Mouse (Mus musculus) hindbrain, embryonic 16.5 days (tissue): ENCODE measurements around the gene Gimap3. TPM values are rescaled to one million over a fixed set of nuclear protein-coding genes. Genes with fewer than 3 reads are reported as not detected.
A peak's percentile ranks its signal among the peaks of the same experiment; 100 is the strongest.

ENCODE experiments used
- ATAC-seq: fragments of 200-750 bp; cut with Nextera tagmentation; 2 replicates; pipeline ENCODE4 v1.8.0; 2017; ENCODE audit warnings: moderate TSS enrichment, moderate library complexity
- H3K27ac ChIP-seq: fragments of 300-500 bp; sonication (generic); 2 replicates; pipeline ENCODE4 v1.5.1; 2014; ENCODE audit warnings: low read depth, mild to moderate bottlenecking, control low read depth, low read length, moderate library complexity
- H3K27me3 ChIP-seq: fragments of 300-500 bp; sonication (generic); replicated peaks from 2 replicates; pipeline ENCODE4 v1.6.1; 2014; ENCODE audit warnings: low read length; ENCODE audit not compliant: control insufficient read depth, insufficient read depth
- H3K36me3 ChIP-seq: fragments of 300-500 bp; sonication (generic); 2 replicates; pipeline ENCODE4 v1.6.1; 2014; ENCODE audit warnings: mild to moderate bottlenecking, low read length, moderate library complexity, mixed read lengths; ENCODE audit not compliant: control insufficient read depth, insufficient read depth
- H3K4me1 ChIP-seq: fragments of 300-500 bp; sonication (generic); 2 replicates; pipeline ENCODE4 v1.6.1; 2014; ENCODE audit warnings: low read depth, low read length; ENCODE audit not compliant: control insufficient read depth, insufficient read depth
- H3K4me2 ChIP-seq: fragments of 300-500 bp; sonication (generic); 2 replicates; pipeline ENCODE4 v1.6.1; 2014; ENCODE audit warnings: mild to moderate bottlenecking, low read length, control low read depth, moderate library complexity
- H3K4me3 ChIP-seq: fragments of 300-500 bp; sonication (generic); 2 replicates; pipeline ENCODE4 v1.5.1; 2014; ENCODE audit warnings: mild to moderate bottlenecking, low read length, control low read depth, moderate library complexity
- H3K9ac ChIP-seq: fragments of 300-500 bp; sonication (generic); 2 replicates; pipeline ENCODE4 v1.6.1; 2014; ENCODE audit warnings: low read depth, mild to moderate bottlenecking, control low read depth, low read length, moderate library complexity
- H3K9me3 ChIP-seq: fragments of 300-500 bp; sonication (generic); 2 replicates; pipeline ENCODE4 v1.6.1; 2014; ENCODE audit warnings: mild to moderate bottlenecking, low read length, moderate library complexity; ENCODE audit not compliant: control insufficient read depth
- WGBS: fragments of 180-500 bp; shearing (Covaris S2); extraction: QIAGEN DNeasy Blood & Tissue Kit; methylation state at CpG from one replicate; pipeline ENCODE4 v1.1.7; 2014; 5-methylcytosine and 5-hydroxymethylcytosine counted together
- polyA plus RNA-seq: library from polyadenylated mRNA; unstranded; fragments of >200 nt; fragmentation: Nextera tagmentation; extraction: Ambion mirVana; gene quantifications from 2 replicates; pipeline ENCODE4 v1.2.1, GENCODE M21; 2015

Gimap3 gene
- polyA plus RNA-seq, 1 experiment from 2014 or later = not detected

DNA sequence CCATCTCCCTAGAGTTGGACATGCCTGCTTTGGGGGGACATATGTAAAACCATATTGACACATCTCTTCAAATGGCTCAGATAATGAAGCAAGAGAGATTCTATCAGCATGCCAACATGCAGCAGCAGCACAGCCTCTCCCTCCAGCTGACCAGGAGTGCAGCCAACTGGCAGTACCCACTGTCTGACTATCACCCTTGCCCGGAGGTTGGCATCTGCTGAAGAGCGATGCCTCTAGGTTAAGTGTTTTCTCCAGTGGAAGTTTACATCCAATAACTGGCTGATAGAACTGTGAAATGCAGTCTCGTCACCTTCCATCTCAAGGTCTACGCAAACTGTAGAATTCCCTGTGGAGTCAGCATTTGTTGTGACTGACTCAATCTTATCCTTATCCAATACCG, 33.0 kb downstream of the Gimap3 start:
- ATAC-seq = no peak
- 93% methylated on average over 5 of the region's 5 CpGs for WGBS
- H3K9me3 ChIP-seq = no peaks in the 10 kb centered on the region
- H3K36me3 ChIP-seq = no peaks in the 10 kb centered on the region
- no peak overlapping the region for H3K9ac ChIP-seq
- H3K27me3 ChIP-seq = no peaks in the 10 kb centered on the region; the same call in 1 of the 2 replicates
- H3K4me2 ChIP-seq = no peak overlapping the region
- no peak overlapping the region for H3K27ac ChIP-seq
- H3K4me3 ChIP-seq = no peak overlapping the region
- H3K4me1 ChIP-seq = peaks cover 7% of the 10 kb centered on the region

DNA sequence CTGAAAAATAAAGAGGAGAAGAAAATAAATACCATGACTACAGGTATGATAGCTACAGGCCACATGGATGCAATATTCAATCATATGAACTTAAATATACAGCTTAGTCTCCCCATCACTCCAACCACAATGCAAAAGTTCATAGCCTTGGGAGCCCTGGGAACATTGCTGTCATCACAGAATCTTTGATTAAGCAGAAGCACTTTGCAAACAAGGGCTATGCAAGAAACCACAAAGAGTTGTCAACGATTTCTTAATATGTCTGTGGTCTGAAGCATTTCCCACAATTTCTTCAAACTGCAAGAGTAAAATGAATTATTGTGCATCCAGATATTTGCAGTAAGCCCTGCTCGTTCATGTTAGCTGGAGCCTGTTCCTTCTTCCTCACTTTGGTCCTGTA, 33.6 kb downstream of the Gimap3 start:
- H3K36me3 ChIP-seq = no peaks in the 10 kb centered on the region
- no peaks in the 10 kb centered on the region for H3K9me3 ChIP-seq
- H3K4me1 ChIP-seq = peaks cover 1% of the 10 kb centered on the region
- no peaks in the 10 kb centered on the region; the same call in 1 of the 2 replicates for H3K27me3 ChIP-seq
- no peak for ATAC-seq
- no peak overlapping the region for H3K4me2 ChIP-seq
- no peak overlapping the region for H3K27ac ChIP-seq
- no peak overlapping the region for H3K4me3 ChIP-seq
- no peak overlapping the region for H3K9ac ChIP-seq
- 79% methylated on average over 2 of the region's 2 CpGs for WGBS

DNA sequence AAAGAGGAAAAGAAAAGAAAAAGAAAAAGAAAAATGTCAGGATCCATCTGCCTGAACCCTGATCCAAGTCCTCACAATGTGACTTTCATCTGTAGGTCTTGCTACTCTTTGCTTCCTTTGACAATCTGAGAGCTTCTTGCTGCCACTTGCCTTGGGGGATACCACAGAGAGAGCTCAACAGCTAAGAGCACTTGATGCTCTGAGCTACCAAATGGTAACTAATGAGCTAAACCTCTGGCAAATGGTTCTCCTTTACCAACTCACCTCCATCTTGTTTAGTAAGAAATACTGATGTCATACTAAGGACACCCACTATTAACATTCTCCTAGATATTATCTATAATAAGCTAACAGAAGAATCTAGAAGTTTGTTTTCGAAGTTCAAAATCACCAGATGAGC, 37.0 kb downstream of the Gimap3 start:
- H3K9ac ChIP-seq = no peak overlapping the region
- H3K4me3 ChIP-seq = no peak overlapping the region
- no peak overlapping the region for H3K4me2 ChIP-seq
- no peak for ATAC-seq
- H3K4me1 ChIP-seq = no peaks in the 10 kb centered on the region
- no peaks in the 10 kb centered on the region for H3K36me3 ChIP-seq
- no peaks in the 10 kb centered on the region for H3K27me3 ChIP-seq
- no peaks in the 10 kb centered on the region for H3K9me3 ChIP-seq
- no peak overlapping the region for H3K27ac ChIP-seq
- 74% methylated on average over 1 of the region's 1 CpGs for WGBS

DNA sequence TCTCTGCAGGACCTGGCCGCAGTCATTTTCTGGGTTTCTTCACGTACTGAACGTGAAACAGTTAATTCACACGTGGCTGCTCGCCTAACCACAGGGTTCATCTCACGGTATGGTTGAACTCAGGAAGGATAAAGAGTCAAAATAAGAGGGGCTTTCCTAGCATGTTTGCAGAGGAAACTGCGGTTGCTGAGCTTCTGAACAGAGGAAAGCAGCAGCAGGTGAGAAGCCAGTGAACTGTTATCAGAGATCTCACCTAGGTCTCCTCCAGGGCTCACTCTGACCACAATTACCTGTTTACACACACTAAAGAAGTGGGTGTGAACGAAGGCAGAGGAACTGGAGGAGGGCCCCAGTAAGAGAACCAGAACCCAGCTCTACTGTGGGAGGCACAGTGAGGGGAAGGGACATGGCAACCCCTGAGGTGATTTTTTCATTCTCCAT, 37.8 kb downstream of the Gimap3 start:
- H3K4me3 ChIP-seq = no peak overlapping the region
- H3K9ac ChIP-seq = no peak overlapping the region
- H3K36me3 ChIP-seq = no peaks in the 10 kb centered on the region
- H3K4me2 ChIP-seq = no peak overlapping the region
- no peak overlapping the region for H3K27ac ChIP-seq
- no peaks in the 10 kb centered on the region for H3K4me1 ChIP-seq
- no peak for ATAC-seq
- no peaks in the 10 kb centered on the region for H3K9me3 ChIP-seq
- 60% methylated on average over 8 of the region's 8 CpGs for WGBS
- H3K27me3 ChIP-seq = no peaks in the 10 kb centered on the region

DNA sequence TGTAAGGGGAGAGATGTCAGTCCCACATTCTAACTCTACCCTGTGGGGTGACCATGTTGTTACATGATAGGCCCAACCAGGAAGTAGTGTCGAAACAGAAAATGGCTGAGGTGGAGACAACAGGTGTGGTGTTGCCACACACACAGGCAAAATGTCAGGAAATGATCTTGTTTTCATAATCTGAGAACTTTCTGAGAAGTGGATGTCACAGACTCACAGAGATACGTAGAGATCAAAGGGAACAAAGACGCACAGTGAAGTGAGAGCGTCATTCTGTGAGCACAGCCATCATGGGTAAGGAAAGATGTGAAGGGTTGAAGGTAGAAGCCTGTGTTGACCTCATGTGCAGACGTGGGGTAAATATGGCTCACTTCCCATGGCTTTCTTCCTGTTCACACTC, 42.9 kb downstream of the Gimap3 start:
- Histone ChIP-seq H3K4me2 (no peak overlapping the region), H3K9ac (no peak overlapping the region), H3K27ac (no peak overlapping the region), H3K4me3 (no peak overlapping the region), H3K9me3 (no peaks in the 10 kb centered on the region), H3K4me1 (no peaks in the 10 kb centered on the region), H3K36me3 (no peaks in the 10 kb centered on the region), H3K27me3 (no peaks in the 10 kb centered on the region)
- ATAC-seq = no peak
- WGBS = 95% methylated on average over 5 of the region's 5 CpGs

DNA sequence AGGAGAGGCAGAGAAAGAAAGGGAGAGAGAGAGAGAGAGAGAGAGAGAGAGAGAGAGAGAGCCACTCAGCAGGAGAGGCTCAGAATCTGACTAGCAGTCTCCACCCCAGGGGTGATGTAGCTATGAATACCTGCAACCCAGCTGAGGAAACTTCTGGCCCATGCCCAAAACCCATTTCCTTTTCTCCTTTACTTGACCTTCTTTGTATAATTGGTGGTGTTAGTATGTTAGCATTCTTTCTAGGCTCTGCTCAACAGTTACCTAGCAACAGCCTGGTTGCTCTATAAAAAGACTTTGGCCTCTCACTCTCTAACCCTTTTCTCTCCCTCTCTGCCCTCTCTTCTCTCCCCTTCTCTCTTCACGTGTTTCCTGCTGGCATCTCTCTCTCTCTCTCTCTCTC, 45.2 kb downstream of the Gimap3 start:
- peak; percentile 58 for ATAC-seq
- Histone ChIP-seq H3K4me2 (no peak overlapping the region), H3K4me1 (no peaks in the 10 kb centered on the region), H3K4me3 (no peak overlapping the region), H3K9ac (no peak overlapping the region), H3K27me3 (no peaks in the 10 kb centered on the region), H3K36me3 (no peaks in the 10 kb centered on the region), H3K27ac (no peak overlapping the region), H3K9me3 (no peaks in the 10 kb centered on the region)
- WGBS = 0% methylated on average over 1 of the region's 1 CpGs

DNA sequence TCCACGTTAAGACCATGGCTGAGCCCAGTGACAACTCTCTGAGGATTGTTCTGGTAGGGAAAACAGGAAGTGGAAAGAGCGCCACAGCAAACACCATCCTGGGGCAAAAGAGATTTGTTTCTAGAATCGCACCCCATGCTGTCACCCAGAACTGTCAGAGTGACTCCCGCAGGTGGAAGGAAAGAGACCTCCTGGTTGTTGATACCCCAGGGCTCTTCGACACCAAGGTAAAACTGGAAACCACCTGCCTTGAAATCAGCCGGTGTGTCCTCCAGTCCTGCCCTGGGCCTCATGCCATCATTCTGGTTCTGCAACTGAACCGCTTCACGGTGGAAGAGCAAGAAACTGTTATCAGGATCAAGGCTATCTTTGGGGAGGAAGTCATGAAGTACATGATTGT, 47.2 kb downstream of the Gimap3 start:
- Histone ChIP-seq H3K4me1 (no peaks in the 10 kb centered on the region), H3K27me3 (no peaks in the 10 kb centered on the region), H3K4me2 (no peak overlapping the region), H3K9ac (no peak overlapping the region), H3K27ac (no peak overlapping the region), H3K9me3 (no peaks in the 10 kb centered on the region), H3K36me3 (no peaks in the 10 kb centered on the region), H3K4me3 (no peak overlapping the region)
- no peak for ATAC-seq
- 86% methylated on average over 8 of the region's 8 CpGs for WGBS

DNA sequence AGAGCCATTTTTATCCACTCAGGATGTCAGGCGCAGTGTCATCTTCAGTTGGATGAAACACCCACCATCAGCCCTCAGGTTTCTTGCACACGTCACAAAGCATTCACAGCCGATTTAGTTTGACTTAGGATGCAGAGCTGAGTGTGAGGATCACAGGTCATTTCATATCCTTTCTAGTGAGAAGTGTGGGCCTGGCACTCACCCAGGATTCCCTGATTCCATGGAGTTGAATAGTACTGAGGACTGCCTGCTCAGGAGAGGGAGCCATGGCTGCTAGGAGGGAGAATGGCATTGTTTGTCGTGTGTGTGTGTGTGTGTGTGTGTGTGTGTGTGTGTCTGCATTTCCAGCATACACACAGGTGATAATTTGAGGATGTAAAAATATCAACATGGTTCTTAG, 50.3 kb downstream of the Gimap3 start:
- Histone ChIP-seq H3K27ac (no peak overlapping the region), H3K36me3 (no peaks in the 10 kb centered on the region), H3K4me2 (no peak overlapping the region), H3K27me3 (no peaks in the 10 kb centered on the region), H3K9ac (no peak overlapping the region), H3K9me3 (no peaks in the 10 kb centered on the region), H3K4me1 (no peaks in the 10 kb centered on the region), H3K4me3 (no peak overlapping the region)
- 80% methylated on average over 4 of the region's 4 CpGs for WGBS
- ATAC-seq = no peak

DNA sequence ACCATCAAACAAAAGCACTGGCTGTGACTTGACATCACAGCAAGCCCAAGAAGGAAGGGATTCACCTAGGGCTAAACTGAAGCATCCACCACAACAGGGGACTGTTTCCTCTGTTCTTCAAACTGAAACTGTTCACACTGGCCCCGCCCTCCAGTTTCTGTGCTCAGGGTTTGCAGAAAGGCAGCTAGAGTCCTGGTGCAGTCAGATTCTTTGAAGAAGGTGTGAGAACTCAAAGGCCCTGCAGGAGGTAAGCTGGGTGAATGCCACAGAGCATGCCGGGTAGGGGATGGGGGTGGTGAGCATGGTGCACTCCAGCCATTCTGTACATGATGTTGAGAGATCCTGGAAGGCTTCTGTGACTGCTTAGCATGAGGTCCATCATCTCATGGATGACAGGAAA, 52.2 kb downstream of the Gimap3 start, which contains the start of the genes Gm28053 and Gimap7:
Gm28053 (plus strand) TSS at position 153 of the 400 bp plus-strand sequence.
Gimap7 (plus strand) TSS at position 167 of the 400 bp plus-strand sequence.
- H3K27me3 ChIP-seq = no peaks in the 10 kb centered on the region
- H3K27ac ChIP-seq = no peak within 1 kb of the TSS
- ATAC-seq = no peak
- no peaks in the 10 kb centered on the region for H3K36me3 ChIP-seq
- H3K4me2 ChIP-seq = no peak within 1 kb of the TSS
- H3K4me3 ChIP-seq = no peak within 1 kb of the TSS
- no peaks in the 10 kb centered on the region for H3K4me1 ChIP-seq
- WGBS = 56% methylated on average over 2 of the region's 2 CpGs
- H3K9me3 ChIP-seq = no peaks in the 10 kb centered on the region
- no peak within 1 kb of the TSS for H3K9ac ChIP-seq
